Mouse (Mus musculus) spleen, adult 2 months (tissue): ENCODE results near the gene Pik3cb. TPM values are rescaled to one million over a fixed set of nuclear protein-coding genes. Genes with fewer than 3 reads are reported as not detected.
A peak's percentile ranks its signal among the peaks of the same experiment; 100 is the strongest.

ENCODE experiments used
- DNase-seq, 2 experiments: peaks; one replicate each; pipeline versions ENCODE4 v3.0.0 to v3.0.0-alpha.2; 2012 to 2021; ENCODE audit warnings: low spot score in 2 of 2, low read depth in 1 of 2
- H3K27ac ChIP-seq: fragments of 200-500 bp; 2 replicates; pipeline ENCODE4 v1.5.1; 2012; ENCODE audit warnings: low read length, inconsistent platforms; ENCODE audit not compliant: insufficient read depth
- H3K27me3 ChIP-seq: fragments of 200-500 bp; 2 replicates; pipeline ENCODE4 v1.6.1; 2012; ENCODE audit warnings: mild to moderate bottlenecking, moderate library complexity, low read length, inconsistent platforms; ENCODE audit not compliant: control insufficient read depth, insufficient read depth
- H3K36me3 ChIP-seq: fragments of 200-500 bp; 2 replicates; pipeline ENCODE4 v1.6.1; 2012; ENCODE audit warnings: mild to moderate bottlenecking, low read length, inconsistent platforms; ENCODE audit not compliant: control insufficient read depth, insufficient read depth
- H3K4me1 ChIP-seq: fragments of 200-500 bp; 2 replicates; pipeline ENCODE4 v1.6.1; 2011; ENCODE audit warnings: inconsistent platforms; ENCODE audit not compliant: control insufficient read depth, insufficient read depth, insufficient read length
- H3K4me3 ChIP-seq: fragments of 200-500 bp; 2 replicates; pipeline ENCODE4 v1.5.1; 2011; ENCODE audit warnings: mild to moderate bottlenecking, inconsistent platforms; ENCODE audit not compliant: insufficient read depth, insufficient read length; ENCODE audit errors: extremely low read depth
- CTCF ChIP-seq: fragments of 200-500 bp; IDR thresholded peaks from 2 replicates; pipeline ENCODE4 v1.5.1; 2011; ENCODE audit warnings: mild to moderate bottlenecking, inconsistent platforms; ENCODE audit not compliant: insufficient read depth, insufficient read length, insufficient replicate concordance; ENCODE audit errors: extremely low read depth
- POLR2A ChIP-seq: fragments of 200-500 bp; IDR thresholded peaks from 2 replicates; pipeline ENCODE4 v1.6.1; 2011; ENCODE audit warnings: low read depth, low read length, inconsistent platforms
- WGBS: fragments of 180-500 bp; shearing (Covaris S2); methylation state at CpG from one replicate; pipeline ENCODE4 v1.1.7; 2018; 5-methylcytosine and 5-hydroxymethylcytosine counted together
- polyA plus RNA-seq: library from polyadenylated mRNA; depleted of rRNA; stranded (reverse); fragments of >200 nt; gene quantifications from 2 replicates; pipeline ENCODE4 v1.2.3, GENCODE M21; 2012

The Pik3cb gene
- polyA plus RNA-seq, 1 experiment: 2.9 TPM

DNA sequence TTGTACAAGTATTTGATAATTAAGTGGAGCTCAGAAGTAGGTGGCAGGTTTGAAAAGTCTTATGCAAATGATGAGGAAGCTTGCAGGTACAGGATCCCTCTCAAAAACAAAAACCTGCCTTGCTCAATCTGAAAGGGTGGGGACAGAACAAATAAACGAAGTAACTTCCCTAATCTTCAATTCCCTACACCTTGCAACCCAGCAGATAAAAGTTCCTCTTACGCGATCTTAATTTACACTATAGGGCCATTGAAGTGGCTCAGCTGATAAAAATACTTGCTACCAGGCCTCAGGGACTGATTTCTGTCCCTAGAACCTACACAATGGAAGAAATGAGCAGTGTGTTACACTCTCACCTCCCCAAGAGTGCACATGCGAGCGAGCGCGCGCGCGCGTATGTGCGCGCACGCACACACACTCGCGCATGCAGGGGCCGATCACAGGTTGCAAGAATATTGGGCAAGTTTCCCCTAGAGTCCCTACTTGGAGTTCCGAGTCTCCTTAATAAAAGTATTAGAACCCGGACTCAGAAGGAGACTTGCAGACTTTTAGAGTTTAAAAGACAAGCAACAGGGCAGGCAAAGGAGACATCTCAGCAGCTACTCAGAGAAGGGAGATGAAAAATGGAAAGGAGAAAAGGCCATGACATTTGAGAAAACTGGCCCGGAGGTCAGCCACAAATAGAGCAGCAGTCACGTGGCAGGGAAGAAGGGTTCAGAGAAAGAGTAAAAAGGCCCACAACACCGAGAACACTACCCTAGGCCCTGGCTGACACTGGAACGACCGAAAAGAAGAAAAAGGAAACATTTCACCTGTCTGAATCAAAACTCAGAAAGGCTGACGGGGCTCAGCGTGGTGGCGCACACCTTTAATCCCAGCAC is 6.7 kb upstream of the Pik3cb start:
- DNase-seq: no peak
- H3K27ac ChIP-seq: no peak overlapping the region
- no peak overlapping the region for H3K4me3 ChIP-seq
- H3K36me3 ChIP-seq: no peaks in the 10 kb centered on the region
- TF ChIP-seq POLR2A (no peak), CTCF (no peak)
- H3K27me3 ChIP-seq: peaks cover under 1% of the 10 kb centered on the region; the same call in 1 of the 2 replicates
- 82% methylated on average over 27 of the region's 27 CpGs for WGBS
- no peaks in the 10 kb centered on the region for H3K4me1 ChIP-seq

DNA sequence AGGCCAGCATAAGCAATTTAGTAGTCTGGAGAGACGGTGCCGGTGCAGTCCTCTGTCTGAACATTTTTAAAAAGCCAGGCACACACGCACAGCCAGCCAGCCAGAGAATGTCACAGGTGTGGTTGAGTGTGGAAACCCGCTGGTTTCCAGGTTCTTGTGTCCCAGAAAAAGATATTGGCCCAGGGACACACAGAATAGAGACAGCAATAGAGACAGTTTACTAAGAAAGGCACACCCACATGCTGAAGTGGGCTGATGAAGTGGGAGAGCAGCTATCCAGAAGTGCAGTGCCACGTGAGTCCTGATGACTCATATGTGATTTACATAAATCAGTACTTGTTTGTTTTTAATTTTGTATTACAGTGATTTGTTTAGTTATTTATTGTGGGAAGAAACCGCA is 5.3 kb upstream of the Pik3cb start:
- TF ChIP-seq POLR2A (no peak), CTCF (no peak)
- Histone ChIP-seq H3K4me3 (no peak overlapping the region), H3K36me3 (no peaks in the 10 kb centered on the region), H3K27me3 (peaks cover 1% of the 10 kb centered on the region; the same call in 1 of the 2 replicates), H3K4me1 (no peaks in the 10 kb centered on the region), H3K27ac (no peak overlapping the region)
- WGBS: 84% methylated on average over 6 of the region's 6 CpGs
- DNase-seq: no peak

DNA sequence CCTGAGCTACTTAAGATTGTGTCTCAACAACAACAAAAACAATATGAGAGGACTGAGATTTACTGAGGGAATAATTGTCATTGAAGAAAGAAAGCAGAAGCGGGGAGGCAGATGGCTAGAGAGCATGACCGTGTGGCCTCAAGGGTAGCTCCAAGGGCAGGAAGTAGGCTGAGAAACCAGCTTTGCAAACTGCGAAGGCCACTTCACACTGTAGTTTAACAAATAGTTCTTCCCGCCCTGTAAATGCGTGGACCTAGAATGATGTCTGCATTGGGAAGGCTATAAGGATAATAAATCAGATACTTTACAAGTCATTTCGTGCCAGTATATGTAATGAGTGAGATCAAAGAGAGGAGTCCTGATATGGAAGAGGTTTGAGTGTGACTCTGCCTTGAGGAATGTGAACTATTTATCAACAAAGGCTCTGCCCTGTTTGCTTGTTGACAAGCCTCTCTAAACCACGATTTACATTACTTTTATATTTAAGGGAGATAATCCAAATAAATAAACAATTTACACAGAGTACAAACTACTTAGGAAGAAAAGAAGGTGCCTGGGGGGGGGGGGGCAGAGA is 4.1 kb upstream of the Pik3cb start:
- Histone ChIP-seq H3K27ac (no peak overlapping the region), H3K36me3 (no peaks in the 10 kb centered on the region), H3K4me3 (no peak overlapping the region), H3K27me3 (peaks cover 8% of the 10 kb centered on the region), H3K4me1 (no peaks in the 10 kb centered on the region)
- 70% methylated on average over 7 of the region's 7 CpGs for WGBS
- no peak for DNase-seq
- TF ChIP-seq POLR2A (no peak), CTCF (no peak)

DNA sequence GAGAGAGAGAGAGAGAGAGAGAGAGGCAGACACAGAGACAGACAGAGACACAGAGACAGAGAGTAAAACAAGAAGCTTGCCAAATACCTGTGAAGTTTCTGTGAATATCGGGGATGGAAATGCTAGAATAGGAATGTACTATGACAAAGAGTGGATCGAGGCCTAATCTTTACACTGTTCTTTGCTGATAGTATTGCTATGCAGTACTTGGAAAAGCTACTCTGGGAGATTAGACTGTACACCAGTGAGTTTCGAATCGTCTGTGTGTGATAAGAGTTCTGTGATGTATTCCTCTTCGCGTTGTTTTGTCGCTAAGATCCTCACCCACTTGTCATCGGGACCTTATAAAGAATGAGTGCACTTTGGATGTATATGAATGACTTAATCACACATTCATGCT is 1.2 kb upstream of the Pik3cb start:
- DNase-seq: no peak
- Histone ChIP-seq H3K27ac (no peak overlapping the region), H3K4me1 (no peaks in the 10 kb centered on the region), H3K27me3 (peaks cover 10% of the 10 kb centered on the region), H3K36me3 (no peaks in the 10 kb centered on the region), H3K4me3 (no peak overlapping the region)
- 87% methylated on average over 8 of the region's 8 CpGs for WGBS
- TF ChIP-seq CTCF: no peak
- TF ChIP-seq POLR2A: no peak

DNA sequence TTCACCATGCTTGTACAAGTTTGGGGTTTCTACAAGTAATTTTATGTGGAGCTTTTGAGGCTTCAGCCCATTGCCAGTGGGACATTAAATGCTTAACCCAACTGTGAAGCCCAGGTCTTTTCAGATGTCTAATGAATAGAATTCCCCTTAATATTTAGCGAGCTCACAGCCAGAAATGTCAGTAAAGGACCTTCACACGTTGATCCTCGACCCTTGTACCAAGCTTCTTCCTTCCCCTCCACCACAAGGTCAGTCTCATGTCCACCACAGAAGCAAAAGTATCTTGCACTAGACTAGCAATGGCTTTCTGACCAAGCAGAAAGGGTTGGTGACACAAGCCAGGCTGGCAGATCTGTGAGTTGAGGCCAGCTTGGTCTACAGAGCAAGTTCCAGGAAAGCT is 750 bp upstream of the Pik3cb start:
- Histone ChIP-seq H3K36me3 (no peaks in the 10 kb centered on the region), H3K27me3 (peaks cover 10% of the 10 kb centered on the region), H3K4me1 (no peaks in the 10 kb centered on the region), H3K27ac (no peak overlapping the region), H3K4me3 (no peak overlapping the region)
- no peak for DNase-seq
- TF ChIP-seq POLR2A (no peak), CTCF (no peak)
- WGBS: 55% methylated on average over 3 of the region's 3 CpGs

DNA sequence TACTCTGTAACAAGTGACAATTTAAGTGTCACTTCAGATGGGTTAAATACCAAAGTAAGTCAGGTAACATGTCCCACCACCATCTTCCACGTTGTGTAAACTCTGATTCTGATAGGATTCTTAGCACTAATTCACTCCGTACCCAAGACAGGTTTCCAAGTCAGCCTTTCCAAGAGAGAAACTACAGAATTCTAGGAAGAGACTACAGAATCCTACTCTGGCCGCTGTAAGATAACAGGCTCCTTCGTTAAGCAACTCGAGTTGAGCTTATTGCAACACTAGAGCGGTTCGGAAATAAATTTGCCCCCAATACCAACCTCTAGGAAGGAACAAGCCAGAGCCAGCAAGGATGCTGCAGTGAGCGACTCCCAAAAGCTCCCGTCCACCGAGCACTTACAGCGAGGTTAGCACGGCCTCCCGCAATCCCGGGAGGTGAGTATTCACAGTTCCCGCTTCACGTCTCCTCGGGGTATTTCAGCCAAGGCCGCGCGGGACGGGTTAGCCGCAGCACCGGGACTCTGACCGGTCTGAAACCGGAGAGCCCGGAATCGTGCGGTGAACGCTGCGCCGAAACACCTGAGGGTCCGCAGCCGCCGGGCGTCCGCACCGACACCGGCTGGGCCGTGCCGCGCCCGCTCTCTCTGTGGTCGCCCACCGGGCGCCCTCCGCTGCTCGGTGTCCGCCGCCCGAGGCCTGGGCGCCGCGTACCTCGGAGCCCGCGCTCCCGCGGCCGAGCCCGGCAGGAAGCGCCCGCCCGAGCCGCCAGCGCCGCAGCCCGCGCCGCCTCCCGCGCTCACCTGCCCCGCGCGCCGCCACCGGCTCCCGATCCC is 1.0 kb downstream of the Pik3cb start:
- no peak for TF ChIP-seq CTCF
- no peak for TF ChIP-seq POLR2A
- Histone ChIP-seq H3K4me1 (no peaks in the 10 kb centered on the region), H3K27ac (peak overlapping the region; percentile 74), H3K4me3 (peak overlapping the region; percentile 86), H3K36me3 (no peaks in the 10 kb centered on the region), H3K27me3 (peaks cover 10% of the 10 kb centered on the region)
- 1% methylated on average over 72 of the region's 77 CpGs for WGBS
- peak in 1 of 2 experiments; percentile 6 for DNase-seq
